ENCODE assay signal across 13 mouse cellular contexts in genomic region chr17:23966658-23967401, GRCm38 (mm10). TPM values are rescaled to one million over a fixed set of nuclear protein-coding genes. Genes with fewer than 3 reads are reported as not detected.
DNase-seq lines count a peak whose midpoint lies in the region; ATAC-seq and TF ChIP-seq lines count a peak whose summit lies in the region.
"Had no signal": no experiment of that assay in that cellular context is flagged by ENCODE, and none has a peak within 500 bp of the region (broad histone marks: within the 10 kb centered on the region; RNA-seq: fewer than 3 reads in every experiment).

No protein-coding gene starts in this region.

- peak overlapping the region; percentile 13; the same call in 1 of the 2 replicates for H3K27ac ChIP-seq in kidney, adult 2 months (ENCODE audit: insufficient read depth, low read depth, low read length)
- no peak overlapping the region for H3K27ac ChIP-seq in kidney, embryonic 14.5 days (ENCODE audit: low read depth, low read length)
- H3K27ac ChIP-seq in intestine, embryonic 15.5 days: peak overlapping the region; percentile 90
- H3K27ac ChIP-seq: neural tube, embryonic 12.5 days had no signal

- no peak for ATAC-seq in kidney, embryonic 14.5 days (ENCODE audit: low FRiP score, low TSS enrichment)
- peak; percentile 94 for ATAC-seq in intestine, embryonic 15.5 days
- ATAC-seq in megakaryocyte progenitor cell, adult 5-6 weeks (replicated peaks; ENCODE audit: poor library complexity): peak; percentile 79

- no peaks in the 10 kb centered on the region for H3K9me3 ChIP-seq in kidney, embryonic 14.5 days (ENCODE audit: control insufficient read depth, low read length)
- no peaks in the 10 kb centered on the region for H3K9me3 ChIP-seq in intestine, embryonic 15.5 days
- H3K9me3 ChIP-seq: neural tube, embryonic 12.5 days had no signal

- DNase-seq in kidney, adult 2 months: peak; percentile 73
- DNase-seq in B cell, adult 2 months: peak; percentile 19 to 21
- no peak for DNase-seq in ovary, adult 18-20 months (ENCODE audit: low spot score)
- DNase-seq in thymus, postnatal 10 days (ENCODE audit: low spot score in 2 of 2): no peak
- no peak for DNase-seq in left cerebral cortex, postnatal 36 days (ENCODE audit: low spot score in 2 of 2)
- DNase-seq: lung, embryonic 14.5 days had no signal

- H3K4me2 ChIP-seq in kidney, embryonic 14.5 days (replicated peaks; ENCODE audit: low read depth, low read length): no peak overlapping the region
- peak overlapping the region; percentile 25 for H3K4me2 ChIP-seq in intestine, embryonic 15.5 days (replicated peaks)
- H3K4me2 ChIP-seq: lung, embryonic 14.5 days; neural tube, embryonic 12.5 days had no signal

- TF ChIP-seq CTCF in kidney, adult 2 months (conservative IDR thresholded peaks at IDR 0.05; ENCODE audit: insufficient read depth, insufficient read length, low read depth, low read length): no peak

- WGBS in kidney, adult 2 months: 69% methylated on average over 10 of the region's 10 CpGs
- WGBS in kidney, embryonic 14.5 days: 85% methylated on average over 10 of the region's 10 CpGs
- 73% methylated on average over 10 of the region's 10 CpGs for WGBS in intestine, embryonic 15.5 days

- H3K9ac ChIP-seq in kidney, embryonic 14.5 days (ENCODE audit: low read depth, low read length): no peak overlapping the region
- H3K9ac ChIP-seq in intestine, embryonic 15.5 days: no peak overlapping the region
- H3K9ac ChIP-seq: lung, embryonic 14.5 days; neural tube, embryonic 12.5 days had no signal

- H3K36me3 ChIP-seq in kidney, adult 2 months (ENCODE audit: control insufficient read depth, insufficient read depth, low read length): no peaks in the 10 kb centered on the region
- no peaks in the 10 kb centered on the region for H3K36me3 ChIP-seq in kidney, embryonic 14.5 days (ENCODE audit: control insufficient read depth, insufficient read depth, low read length)
- H3K36me3 ChIP-seq in intestine, embryonic 15.5 days: no peaks in the 10 kb centered on the region
- H3K36me3 ChIP-seq: neural tube, embryonic 12.5 days had no signal

- H3K4me1 ChIP-seq in kidney, adult 2 months (ENCODE audit: control insufficient read depth, insufficient read depth, low read length): peaks cover 7% of the 10 kb centered on the region
- no peaks in the 10 kb centered on the region for H3K4me1 ChIP-seq in kidney, embryonic 14.5 days (ENCODE audit: control insufficient read depth, insufficient read depth, low read length)
- H3K4me1 ChIP-seq in intestine, embryonic 15.5 days (replicated peaks): peaks cover 13% of the 10 kb centered on the region; the same call in 1 of the 2 replicates
- H3K4me1 ChIP-seq: neural tube, embryonic 12.5 days had no signal

- H3K4me3 ChIP-seq in kidney, adult 2 months (ENCODE audit: insufficient read depth, low read depth, low read length): no peak overlapping the region
- no peak overlapping the region for H3K4me3 ChIP-seq in kidney, embryonic 14.5 days (ENCODE audit: low read length)
- no peak overlapping the region for H3K4me3 ChIP-seq in intestine, embryonic 15.5 days (replicated peaks)
- H3K4me3 ChIP-seq: neural tube, embryonic 12.5 days had no signal

- no peaks in the 10 kb centered on the region for H3K27me3 ChIP-seq in kidney, adult 2 months (replicated peaks; ENCODE audit: control insufficient read depth, insufficient read depth, low read length)
- no peaks in the 10 kb centered on the region for H3K27me3 ChIP-seq in kidney, embryonic 14.5 days (ENCODE audit: control insufficient read depth, insufficient read depth, low read length)
- H3K27me3 ChIP-seq in intestine, embryonic 15.5 days (replicated peaks): no peaks in the 10 kb centered on the region
- H3K27me3 ChIP-seq: neural tube, embryonic 12.5 days had no signal

- no peak for TF ChIP-seq POLR2A in kidney, adult 2 months (IDR thresholded peaks at IDR 0.05; ENCODE audit: low read depth, low read length)

- intact Hi-C loops in left cerebral cortex, postnatal 36 days (cut with DNase I): no loop called here

RNA-seq across cellular contexts. Expression of gene Sbpl, which starts 11.8 kb away (rescaled TPM):
- not detected in 2 replicates for polyA plus RNA-seq in kidney, adult 2 months (2012; rRNA removed)
- polyA plus RNA-seq in kidney, embryonic 14.5 days (2014; fragmentation: Nextera tagmentation; extraction: Ambion mirVana): not detected in 2 replicates
- polyA plus RNA-seq in intestine, embryonic 15.5 days (2015; fragmentation: Nextera tagmentation; extraction: Ambion mirVana): not detected in 2 replicates
- not detected in 2 replicates for total RNA-seq in megakaryocyte progenitor cell, adult 5-6 weeks (2015)
- not detected in 2 replicates for total RNA-seq in megakaryocyte progenitor cell, adult 5-6 weeks (2017)
- not detected for total RNA-seq in left cerebral cortex, postnatal 36 days (2021)
- total RNA-seq: layer of hippocampus, postnatal 10 days had no signal
- polyA plus RNA-seq: forebrain, embryonic 11.5 days; heart, embryonic 16.5 days; lung, embryonic 14.5 days; neural tube, embryonic 12.5 days had no signal

RNA-seq across cellular contexts. Expression of gene Prss30, which starts 13.5 kb away (rescaled TPM):
- polyA plus RNA-seq in kidney, adult 2 months (2012; rRNA removed): 0.71 and 0.95 TPM in 2 replicates
- 0.26 and 0.30 TPM in 2 replicates for polyA plus RNA-seq in kidney, embryonic 14.5 days (2014; fragmentation: Nextera tagmentation; extraction: Ambion mirVana)
- 1.4 and 2.2 TPM in 2 replicates for polyA plus RNA-seq in intestine, embryonic 15.5 days (2015; fragmentation: Nextera tagmentation; extraction: Ambion mirVana)
- 0.22 and 0.27 TPM in 2 replicates for total RNA-seq in megakaryocyte progenitor cell, adult 5-6 weeks (2015)
- total RNA-seq in megakaryocyte progenitor cell, adult 5-6 weeks (2017): not detected in 2 replicates
- total RNA-seq in left cerebral cortex, postnatal 36 days (2021): under 1 TPM; 0.20 to 0.68 TPM
- polyA plus RNA-seq: forebrain, embryonic 11.5 days; neural tube, embryonic 12.5 days had no signal

RNA-seq across cellular contexts. Expression of gene Sbp, which starts 25.4 kb away (rescaled TPM):
- not detected in 2 replicates for polyA plus RNA-seq in kidney, adult 2 months (2012; rRNA removed)
- polyA plus RNA-seq in kidney, embryonic 14.5 days (2014; fragmentation: Nextera tagmentation; extraction: Ambion mirVana): not detected in 2 replicates
- polyA plus RNA-seq in intestine, embryonic 15.5 days (2015; fragmentation: Nextera tagmentation; extraction: Ambion mirVana): not detected in 2 replicates
- total RNA-seq in megakaryocyte progenitor cell, adult 5-6 weeks (2015): not detected in 2 replicates
- not detected in 2 replicates for total RNA-seq in megakaryocyte progenitor cell, adult 5-6 weeks (2017)
- total RNA-seq in left cerebral cortex, postnatal 36 days (2021): not detected
- total RNA-seq: layer of hippocampus, postnatal 10 days had no signal
- polyA plus RNA-seq: forebrain, embryonic 11.5 days; heart, embryonic 16.5 days; lung, embryonic 14.5 days; neural tube, embryonic 12.5 days had no signal

RNA-seq across cellular contexts. Expression of gene Prss22, which starts 31.1 kb away (rescaled TPM):
- 0.23 and 0.26 TPM in 2 replicates for polyA plus RNA-seq in kidney, adult 2 months (2012; rRNA removed)
- 0.59 and 0.91 TPM in 2 replicates for polyA plus RNA-seq in kidney, embryonic 14.5 days (2014; fragmentation: Nextera tagmentation; extraction: Ambion mirVana)
- polyA plus RNA-seq in intestine, embryonic 15.5 days (2015; fragmentation: Nextera tagmentation; extraction: Ambion mirVana): not detected in 2 replicates
- not detected in 2 replicates for total RNA-seq in megakaryocyte progenitor cell, adult 5-6 weeks (2015)
- not detected in 2 replicates for total RNA-seq in megakaryocyte progenitor cell, adult 5-6 weeks (2017)
- 1 to 10 TPM; 1.2 to 1.8 TPM for total RNA-seq in left cerebral cortex, postnatal 36 days (2021)
- total RNA-seq: layer of hippocampus, postnatal 10 days had no signal
- polyA plus RNA-seq: forebrain, embryonic 11.5 days; heart, embryonic 16.5 days had no signal

RNA-seq across cellular contexts. Expression of gene Dcpp3, which starts 49.6 kb away (rescaled TPM):
- polyA plus RNA-seq in kidney, adult 2 months (2012; rRNA removed): not detected in 2 replicates
- not detected in 2 replicates for polyA plus RNA-seq in kidney, embryonic 14.5 days (2014; fragmentation: Nextera tagmentation; extraction: Ambion mirVana)
- polyA plus RNA-seq in intestine, embryonic 15.5 days (2015; fragmentation: Nextera tagmentation; extraction: Ambion mirVana): not detected in 2 replicates
- total RNA-seq in megakaryocyte progenitor cell, adult 5-6 weeks (2015): not detected in 2 replicates
- total RNA-seq in megakaryocyte progenitor cell, adult 5-6 weeks (2017): not detected in 2 replicates
- not detected for total RNA-seq in left cerebral cortex, postnatal 36 days (2021)
- total RNA-seq: layer of hippocampus, postnatal 10 days had no signal
- polyA plus RNA-seq: forebrain, embryonic 11.5 days; heart, embryonic 16.5 days; neural tube, embryonic 12.5 days had no signal

Comparison
In these comparisons a context has a peak if more than half of its experiments do, and no peak if none do; other contexts are left out.
1. DNase-seq: peak in kidney, adult 2 months (single experiment) and B cell, adult 2 months (2 of 2); none in ovary, adult 18-20 months (single experiment), thymus, postnatal 10 days (0 of 2) and left cerebral cortex, postnatal 36 days (0 of 2).